Mouse (Mus musculus): ENCODE data around the gene Xxylt1. TPM values are rescaled to one million over a fixed set of nuclear protein-coding genes. Genes with fewer than 3 reads are reported as not detected.

Gene Xxylt1
- polyA plus RNA-seq, 1 experiment from 2014 or later, result 14.3 TPM

DNA sequence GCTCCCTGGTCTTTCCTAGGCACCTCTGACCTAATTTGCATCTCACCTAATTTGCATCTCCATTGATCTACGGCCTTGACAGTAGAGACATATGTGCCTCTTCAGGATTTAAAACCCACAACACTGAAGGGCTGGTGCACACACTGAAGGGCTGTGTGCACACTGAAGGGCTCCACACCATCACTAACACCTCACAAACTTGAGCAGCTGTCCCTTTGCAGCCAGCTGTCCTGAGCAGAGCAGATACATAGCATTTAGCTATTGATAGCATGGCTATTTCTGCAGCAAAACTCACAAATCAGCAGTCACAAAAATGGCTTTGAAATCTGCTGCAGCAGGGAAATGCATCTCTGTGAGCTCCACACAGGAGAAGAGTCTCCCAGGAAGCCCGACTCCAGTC lies 90.6 kb downstream of the Xxylt1 start:
- no peaks in the 10 kb centered on the region for H3K4me1 ChIP-seq (replicated peaks; ENCODE audit: control insufficient read depth, insufficient read depth, low read length)
- no peak for TF ChIP-seq CTCF (IDR thresholded peaks at IDR 0.05; ENCODE audit: low read depth)
- no peak overlapping the region for H3K4me2 ChIP-seq (replicated peaks; ENCODE audit: low read depth)
- no peak overlapping the region for H3K4me3 ChIP-seq (ENCODE audit: low read depth, low read length)
- ATAC-seq, result no peak
- no peak overlapping the region for H3K9ac ChIP-seq (ENCODE audit: low read depth, low read length)
- no peaks in the 10 kb centered on the region for H3K27me3 ChIP-seq (replicated peaks; ENCODE audit: control insufficient read depth, insufficient read depth, low read length)
- no peaks in the 10 kb centered on the region for H3K36me3 ChIP-seq (ENCODE audit: control insufficient read depth, insufficient read depth)
- no peak overlapping the region for H3K27ac ChIP-seq (ENCODE audit: low read depth, low read length)
- no peaks in the 10 kb centered on the region for H3K9me3 ChIP-seq (ENCODE audit: control insufficient read depth)
- whole genome bisulfite sequencing, result 70% methylated on average over 2 of the region's 2 CpGs

DNA sequence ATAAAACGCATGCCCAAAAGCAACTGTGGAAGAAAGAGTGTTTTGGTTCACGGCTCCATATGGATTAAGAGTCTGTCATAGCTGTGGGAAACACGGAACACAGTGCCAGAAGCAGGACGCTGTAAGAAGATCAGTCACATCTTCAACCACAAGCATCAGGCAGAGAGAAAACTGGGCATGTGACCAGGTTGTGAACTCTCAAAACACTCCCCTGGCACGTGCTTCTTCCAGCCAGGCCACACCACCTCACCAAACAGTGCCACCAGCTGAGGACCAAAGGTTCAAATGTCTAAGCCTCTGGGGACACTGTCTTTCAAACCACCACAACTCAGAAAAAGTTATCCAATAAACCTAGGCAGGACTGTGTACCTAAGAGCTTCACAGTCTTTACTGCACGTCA lies 93.0 kb downstream of the Xxylt1 start:
- H3K9me3 ChIP-seq (ENCODE audit: control insufficient read depth), result no peaks in the 10 kb centered on the region
- TF ChIP-seq CTCF (IDR thresholded peaks at IDR 0.05; ENCODE audit: low read depth), result no peak
- no peaks in the 10 kb centered on the region for H3K27me3 ChIP-seq (replicated peaks; ENCODE audit: control insufficient read depth, insufficient read depth, low read length)
- no peak overlapping the region for H3K4me3 ChIP-seq (ENCODE audit: low read depth, low read length)
- H3K9ac ChIP-seq (ENCODE audit: low read depth, low read length), result no peak overlapping the region
- 72% methylated on average over 6 of the region's 6 CpGs for WGBS
- ATAC-seq, result no peak
- no peak overlapping the region for H3K27ac ChIP-seq (ENCODE audit: low read depth, low read length)
- H3K4me1 ChIP-seq (replicated peaks; ENCODE audit: control insufficient read depth, insufficient read depth, low read length), result no peaks in the 10 kb centered on the region
- no peak overlapping the region for H3K4me2 ChIP-seq (replicated peaks; ENCODE audit: low read depth)
- H3K36me3 ChIP-seq (ENCODE audit: control insufficient read depth, insufficient read depth), result no peaks in the 10 kb centered on the region

DNA sequence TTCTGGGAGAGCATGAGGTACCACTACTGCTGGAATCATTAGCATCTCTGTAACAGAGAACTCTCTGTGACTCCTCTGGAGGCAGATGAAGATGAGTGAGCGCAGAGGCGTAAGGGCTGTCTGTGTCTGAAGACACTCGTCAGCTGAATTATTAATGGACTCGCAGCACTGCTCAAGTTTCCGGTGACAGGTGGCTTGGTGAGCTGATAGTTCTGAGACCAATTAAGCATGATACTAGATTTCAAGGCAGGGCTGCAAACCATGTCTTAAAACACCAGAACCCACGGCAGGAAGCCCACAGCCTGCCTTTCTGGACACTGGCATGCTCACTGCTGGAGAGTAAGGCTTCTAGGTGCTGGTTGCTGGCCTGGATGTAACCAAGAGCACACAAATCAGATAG lies 93.5 kb downstream of the Xxylt1 start:
- Histone ChIP-seq H3K27ac (ENCODE audit: low read depth, low read length) (no peak overlapping the region), H3K9me3 (ENCODE audit: control insufficient read depth) (no peaks in the 10 kb centered on the region), H3K36me3 (ENCODE audit: control insufficient read depth, insufficient read depth) (no peaks in the 10 kb centered on the region), H3K4me1 (replicated peaks; ENCODE audit: control insufficient read depth, insufficient read depth, low read length) (no peaks in the 10 kb centered on the region), H3K4me2 (replicated peaks; ENCODE audit: low read depth) (no peak overlapping the region), H3K9ac (ENCODE audit: low read depth, low read length) (no peak overlapping the region), H3K4me3 (ENCODE audit: low read depth, low read length) (no peak overlapping the region), H3K27me3 (replicated peaks; ENCODE audit: control insufficient read depth, insufficient read depth, low read length) (no peaks in the 10 kb centered on the region)
- ATAC-seq, result no peak
- 86% methylated on average over 6 of the region's 6 CpGs for WGBS
- TF ChIP-seq CTCF (IDR thresholded peaks at IDR 0.05; ENCODE audit: low read depth), result no peak

DNA sequence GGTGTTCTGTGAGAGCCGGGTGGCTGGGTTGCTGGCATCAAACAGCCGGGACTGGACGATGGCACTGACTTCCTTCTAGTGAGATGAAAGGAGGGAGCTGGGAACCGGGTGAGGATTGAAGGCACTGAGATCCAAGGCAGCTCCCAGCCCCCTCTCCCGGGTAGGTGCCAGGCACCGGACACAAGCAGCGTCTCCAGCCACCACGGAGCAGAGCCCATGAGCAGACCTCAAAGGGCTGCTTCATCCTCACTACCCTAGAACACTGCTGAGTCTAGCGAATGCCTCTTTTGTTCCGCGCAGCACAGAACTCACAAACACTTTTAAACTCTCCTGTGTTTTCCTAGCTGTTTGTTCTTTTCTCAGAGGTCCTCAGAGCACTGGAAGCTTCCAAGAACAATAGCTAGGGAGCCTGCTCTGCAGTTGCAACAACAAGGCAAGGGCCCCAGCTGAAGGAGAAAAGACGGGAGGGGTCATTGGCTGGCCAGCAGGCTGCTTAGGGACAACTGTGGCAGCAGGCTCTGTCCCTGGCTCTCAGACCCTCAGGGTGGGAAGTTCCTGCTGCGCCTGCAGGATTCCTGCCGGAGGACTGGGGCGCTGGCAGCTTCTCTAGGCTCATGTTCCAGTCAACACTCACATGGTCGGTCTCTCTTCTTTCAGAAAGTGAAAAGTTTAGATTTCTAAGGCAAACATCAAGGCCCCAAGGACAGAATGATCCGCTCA lies 96.2 kb downstream of the Xxylt1 start:
- Histone ChIP-seq H3K27me3 (replicated peaks; ENCODE audit: control insufficient read depth, insufficient read depth, low read length) (no peaks in the 10 kb centered on the region), H3K27ac (ENCODE audit: low read depth, low read length) (no peak overlapping the region), H3K9me3 (ENCODE audit: control insufficient read depth) (no peaks in the 10 kb centered on the region), H3K9ac (ENCODE audit: low read depth, low read length) (no peak overlapping the region), H3K36me3 (ENCODE audit: control insufficient read depth, insufficient read depth) (no peaks in the 10 kb centered on the region), H3K4me2 (replicated peaks; ENCODE audit: low read depth) (no peak overlapping the region), H3K4me1 (replicated peaks; ENCODE audit: control insufficient read depth, insufficient read depth, low read length) (no peaks in the 10 kb centered on the region), H3K4me3 (ENCODE audit: low read depth, low read length) (no peak overlapping the region)
- ATAC-seq, result no peak
- TF ChIP-seq CTCF (IDR thresholded peaks at IDR 0.05; ENCODE audit: low read depth), result no peak
- 65% methylated on average over 17 of the region's 17 CpGs for WGBS

DNA sequence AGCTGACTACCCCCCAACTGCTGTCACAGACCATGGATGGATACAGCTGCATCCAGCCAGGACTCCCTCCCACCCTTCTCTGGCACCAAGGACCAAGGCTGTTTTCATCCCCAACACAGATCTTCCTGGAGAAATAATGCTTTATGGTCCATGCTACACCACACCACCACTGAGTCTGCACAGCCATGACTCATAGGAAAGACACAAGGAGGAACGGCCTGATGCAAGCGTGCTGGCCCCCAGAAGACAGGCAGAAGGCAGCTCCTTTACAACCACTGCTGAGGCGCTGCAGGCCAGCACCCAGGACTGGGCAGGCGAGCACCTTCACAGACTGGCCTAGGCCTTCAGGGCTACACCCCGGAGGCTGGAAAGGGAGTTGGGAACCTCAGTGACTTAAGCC lies 97.1 kb downstream of the Xxylt1 start:
- Histone ChIP-seq H3K27me3 (replicated peaks; ENCODE audit: control insufficient read depth, insufficient read depth, low read length) (no peaks in the 10 kb centered on the region), H3K27ac (ENCODE audit: low read depth, low read length) (no peak overlapping the region), H3K9ac (ENCODE audit: low read depth, low read length) (no peak overlapping the region), H3K4me2 (replicated peaks; ENCODE audit: low read depth) (no peak overlapping the region), H3K4me3 (ENCODE audit: low read depth, low read length) (no peak overlapping the region), H3K9me3 (ENCODE audit: control insufficient read depth) (no peaks in the 10 kb centered on the region), H3K36me3 (ENCODE audit: control insufficient read depth, insufficient read depth) (no peaks in the 10 kb centered on the region), H3K4me1 (replicated peaks; ENCODE audit: control insufficient read depth, insufficient read depth, low read length) (no peaks in the 10 kb centered on the region)
- WGBS, result 86% methylated on average over 5 of the region's 5 CpGs
- no peak for ATAC-seq
- no peak for TF ChIP-seq CTCF (IDR thresholded peaks at IDR 0.05; ENCODE audit: low read depth)

DNA sequence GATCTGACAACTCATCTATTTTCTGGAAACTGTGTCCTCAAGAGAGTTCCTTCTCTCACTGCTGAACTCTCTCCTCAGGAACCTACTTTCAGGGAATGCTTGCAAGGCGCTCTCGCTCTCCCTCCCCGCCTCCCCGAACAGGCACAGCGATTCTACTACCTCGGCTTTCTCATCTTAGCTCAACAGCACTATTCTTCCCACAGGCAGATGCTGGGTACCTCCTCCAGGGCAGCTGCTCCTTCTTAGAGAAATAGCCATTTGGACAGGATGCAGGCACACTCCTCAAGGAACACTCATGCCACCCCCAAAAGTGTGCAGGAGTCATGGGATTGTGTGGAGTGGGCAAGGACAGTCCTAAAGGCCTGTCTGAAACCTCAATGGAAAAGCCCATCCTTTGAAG lies 97.5 kb downstream of the Xxylt1 start:
- Histone ChIP-seq H3K9ac (ENCODE audit: low read depth, low read length) (no peak overlapping the region), H3K4me2 (replicated peaks; ENCODE audit: low read depth) (no peak overlapping the region), H3K9me3 (ENCODE audit: control insufficient read depth) (no peaks in the 10 kb centered on the region), H3K27ac (ENCODE audit: low read depth, low read length) (no peak overlapping the region), H3K27me3 (replicated peaks; ENCODE audit: control insufficient read depth, insufficient read depth, low read length) (no peaks in the 10 kb centered on the region), H3K4me1 (replicated peaks; ENCODE audit: control insufficient read depth, insufficient read depth, low read length) (no peaks in the 10 kb centered on the region), H3K36me3 (ENCODE audit: control insufficient read depth, insufficient read depth) (no peaks in the 10 kb centered on the region), H3K4me3 (ENCODE audit: low read depth, low read length) (no peak overlapping the region)
- no peak for ATAC-seq
- WGBS, result 76% methylated on average over 6 of the region's 6 CpGs
- no peak for TF ChIP-seq CTCF (IDR thresholded peaks at IDR 0.05; ENCODE audit: low read depth)

DNA sequence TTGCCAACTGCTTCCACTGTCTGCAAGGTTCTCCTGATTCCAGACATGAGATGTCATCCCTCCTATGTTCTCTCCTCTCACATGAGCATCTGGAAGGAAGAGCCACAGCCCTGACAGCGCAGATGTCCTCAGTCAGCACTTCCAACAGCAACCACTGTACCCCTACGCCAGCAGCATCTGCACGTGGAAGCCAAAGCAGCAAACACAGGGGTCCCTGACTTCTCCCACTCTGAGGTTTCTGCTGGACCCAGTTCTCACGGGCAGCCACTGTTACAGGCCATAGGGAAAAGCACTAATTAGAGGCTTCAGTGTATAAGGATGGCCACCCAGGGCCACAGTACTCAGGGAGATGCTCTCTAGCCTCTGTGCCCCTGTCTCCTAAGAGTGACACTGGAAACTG lies 98.0 kb downstream of the Xxylt1 start:
- no peaks in the 10 kb centered on the region for H3K36me3 ChIP-seq (ENCODE audit: control insufficient read depth, insufficient read depth)
- no peak overlapping the region for H3K9ac ChIP-seq (ENCODE audit: low read depth, low read length)
- no peak overlapping the region for H3K4me3 ChIP-seq (ENCODE audit: low read depth, low read length)
- WGBS, result 62% methylated on average over 4 of the region's 4 CpGs
- no peaks in the 10 kb centered on the region for H3K9me3 ChIP-seq (ENCODE audit: control insufficient read depth)
- TF ChIP-seq CTCF (IDR thresholded peaks at IDR 0.05; ENCODE audit: low read depth), result no peak
- no peaks in the 10 kb centered on the region for H3K27me3 ChIP-seq (replicated peaks; ENCODE audit: control insufficient read depth, insufficient read depth, low read length)
- no peaks in the 10 kb centered on the region for H3K4me1 ChIP-seq (replicated peaks; ENCODE audit: control insufficient read depth, insufficient read depth, low read length)
- ATAC-seq, result no peak
- no peak overlapping the region for H3K4me2 ChIP-seq (replicated peaks; ENCODE audit: low read depth)
- no peak overlapping the region for H3K27ac ChIP-seq (ENCODE audit: low read depth, low read length)

Data from intestine, postnatal 0 days (tissue).